Mouse (Mus musculus): ENCODE results near the gene Pde8b.
A peak's percentile ranks its signal among the peaks of the same experiment; 100 is the strongest.

The Pde8b gene

DNA sequence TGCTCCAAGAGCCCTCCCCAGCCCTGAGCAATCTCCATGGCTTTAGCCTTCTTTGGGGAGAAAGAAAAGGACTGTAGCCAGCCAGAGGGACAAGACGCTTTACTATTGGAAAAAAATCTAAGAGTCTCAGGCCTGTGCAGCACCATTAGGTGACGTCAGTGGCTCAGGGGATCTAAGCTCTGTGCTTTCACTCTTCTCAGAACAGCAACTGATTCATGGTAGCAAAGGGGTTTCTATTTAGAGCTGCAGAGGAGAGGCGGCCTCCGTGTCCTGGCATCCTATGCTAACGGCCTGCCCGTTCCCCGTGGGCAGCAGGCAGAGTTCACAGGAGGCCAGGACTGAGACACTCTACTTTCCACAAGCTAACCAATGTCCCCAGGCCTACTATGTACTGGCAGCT lies 169.1 kb downstream of the Pde8b start:
- DNase-seq (ENCODE audit: low spot score): no peak

DNA sequence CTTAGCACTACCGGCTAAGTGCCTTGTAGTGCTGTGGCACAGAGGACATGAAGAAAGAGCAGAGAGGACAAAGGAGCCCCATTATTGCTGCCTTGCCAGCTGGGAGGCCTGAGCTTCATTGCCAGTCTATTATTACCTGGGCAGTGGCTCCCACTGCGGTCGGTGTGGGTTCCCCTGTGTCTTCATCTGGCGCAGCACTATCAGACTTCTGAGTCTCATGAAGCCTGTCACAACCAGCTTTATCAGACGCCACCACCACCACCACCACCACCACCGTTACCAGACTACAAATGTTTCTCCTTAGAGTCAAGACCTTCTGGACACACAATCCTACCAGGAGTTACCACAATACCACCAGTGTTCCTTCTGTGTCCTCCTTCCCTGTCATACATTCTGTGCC lies 171.6 kb downstream of the Pde8b start:
- DNase-seq (ENCODE audit: low spot score): no peak

DNA sequence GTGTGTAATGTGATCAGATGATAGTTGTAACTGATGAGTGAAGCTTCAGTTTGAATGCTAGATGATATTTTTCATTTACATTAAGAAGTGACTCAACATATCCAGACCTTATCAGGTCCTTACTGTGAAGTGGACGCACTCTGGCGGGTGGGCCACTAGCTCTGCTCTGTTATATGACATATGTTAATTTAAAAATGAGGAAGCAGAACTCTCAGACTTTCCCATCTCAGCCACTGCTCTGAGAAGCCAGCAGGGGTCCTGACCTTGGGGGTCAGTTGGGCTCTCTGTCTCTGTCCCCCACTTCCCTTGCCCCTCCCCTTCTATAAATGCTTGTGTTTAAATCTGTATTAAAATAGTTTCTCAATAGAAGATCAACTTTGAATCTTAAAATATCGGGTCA lies 172.4 kb downstream of the Pde8b start:
- DNase-seq (ENCODE audit: low spot score): no peak

DNA sequence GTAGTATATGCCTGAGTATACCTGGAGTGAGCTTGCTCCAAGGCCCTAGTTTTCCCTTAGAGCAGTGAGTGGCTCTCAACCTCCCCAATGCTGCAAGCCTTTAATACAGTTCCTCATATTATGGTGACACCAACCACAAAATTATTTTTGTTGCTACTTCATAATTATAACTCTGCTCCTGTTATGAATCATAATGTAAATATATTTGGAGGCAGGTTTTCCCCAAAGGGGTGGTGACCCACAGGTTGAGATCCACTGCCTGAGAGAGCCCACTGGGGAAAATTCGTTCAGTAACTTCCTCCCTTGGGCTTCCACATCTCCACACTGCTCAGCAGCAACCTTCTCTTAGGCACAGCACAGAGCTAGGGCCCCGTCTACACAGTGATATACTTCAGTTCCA lies 174.0 kb downstream of the Pde8b start:
- no peak for DNase-seq (ENCODE audit: low spot score)

DNA sequence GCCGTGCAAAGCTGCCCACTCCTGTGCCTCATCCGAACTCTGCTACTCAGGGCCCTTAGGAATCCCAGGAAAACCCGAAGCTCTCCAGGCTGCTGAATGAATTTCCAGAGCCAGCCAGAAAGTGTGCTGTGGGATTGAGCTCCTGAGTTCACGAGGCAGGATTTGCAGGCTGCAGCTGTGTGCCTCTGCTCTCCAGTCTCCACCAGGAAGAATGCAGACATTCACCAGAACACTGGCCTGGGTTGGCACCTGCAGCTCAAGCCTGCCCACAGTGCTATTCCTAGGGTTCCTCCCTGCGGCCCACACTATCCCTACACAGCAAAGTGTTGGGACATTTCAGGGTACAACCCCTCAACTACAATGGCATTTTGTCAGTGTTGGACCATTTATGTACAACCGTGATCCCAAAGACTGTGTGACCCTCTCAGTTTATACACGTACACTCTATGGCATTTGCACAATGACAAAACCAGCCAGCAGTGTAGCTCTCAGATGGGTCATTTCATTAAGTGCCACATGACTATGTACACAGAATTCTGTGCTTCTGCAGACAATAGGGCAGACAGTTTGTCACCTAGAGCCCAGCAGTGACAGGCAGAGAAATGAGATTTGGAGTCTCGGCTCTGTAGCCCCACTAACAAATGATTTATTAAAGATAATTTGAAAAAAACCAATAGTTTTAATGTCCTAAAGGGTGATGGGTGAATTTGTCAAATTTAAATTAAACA lies 176.5 kb downstream of the Pde8b start:
- DNase-seq (ENCODE audit: low spot score): no peak

DNA sequence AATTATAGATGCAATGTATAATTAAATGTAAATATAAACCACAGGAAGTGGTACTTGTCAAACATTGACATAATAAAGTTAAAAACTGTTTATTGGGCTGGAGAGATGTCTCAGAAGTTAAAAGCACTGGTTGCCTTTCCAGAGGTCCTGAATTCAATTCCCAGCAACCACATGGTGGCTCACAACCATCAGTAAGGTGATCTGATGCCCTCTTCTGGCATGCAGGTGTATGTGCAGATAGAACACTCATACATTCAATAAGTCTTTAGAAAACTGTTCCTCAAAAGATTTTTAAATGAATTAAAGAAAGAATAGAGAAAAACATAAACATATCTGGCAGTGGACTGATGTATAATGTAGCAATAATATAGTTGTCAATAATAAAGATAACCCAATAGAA lies 179.9 kb downstream of the Pde8b start:
- DNase-seq (ENCODE audit: low spot score): no peak

DNA sequence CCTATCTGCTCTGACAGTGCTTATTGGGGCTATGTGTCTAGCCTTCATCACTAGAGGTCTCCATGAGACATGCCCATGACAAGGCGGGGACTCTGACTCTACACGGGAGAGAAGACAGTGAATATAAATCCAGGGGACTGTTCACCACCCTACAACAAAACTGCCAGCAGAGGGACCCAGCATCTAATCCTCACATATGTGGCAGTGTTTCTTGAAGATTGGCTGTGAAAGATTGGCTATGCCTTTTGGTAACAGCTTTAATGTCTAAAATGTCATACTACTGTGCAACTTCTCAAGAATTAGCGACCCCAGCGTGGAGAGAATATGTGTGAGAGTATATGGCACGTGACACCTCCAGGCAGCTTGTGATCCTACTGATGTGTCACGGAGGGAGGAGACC lies 182.3 kb downstream of the Pde8b start:
- no peak for DNase-seq (ENCODE audit: low spot score)

DNA sequence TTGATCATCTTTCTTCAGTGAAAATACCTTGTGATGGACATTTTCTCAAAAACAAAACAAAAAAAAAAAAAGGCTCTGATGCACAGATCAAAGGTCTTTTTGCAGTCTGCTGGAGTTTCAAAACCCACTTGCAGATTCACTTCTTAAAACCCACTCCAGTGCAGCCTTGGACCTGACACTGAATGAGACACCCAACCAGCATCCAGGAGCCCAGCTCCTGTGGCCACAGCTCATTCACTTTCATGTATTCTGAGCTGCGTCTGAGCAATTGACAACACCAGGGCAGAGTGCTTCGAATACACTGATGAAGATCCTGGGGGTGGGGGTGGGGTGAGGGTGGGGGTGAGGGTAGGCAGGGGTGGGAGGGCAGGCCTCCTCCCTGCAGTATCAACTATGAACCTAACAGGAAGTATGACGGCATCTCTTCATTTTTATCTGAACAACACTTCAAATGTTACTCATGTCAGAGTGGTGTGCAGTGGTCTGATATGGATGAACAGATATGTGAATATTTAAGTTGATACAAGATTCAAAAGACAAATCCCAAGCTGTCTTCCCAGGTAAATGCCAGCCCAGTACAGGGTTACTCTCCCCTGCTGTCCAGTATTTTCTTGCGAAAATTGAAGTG lies 186.6 kb downstream of the Pde8b start:
- DNase-seq (ENCODE audit: low spot score): no peak

DNA sequence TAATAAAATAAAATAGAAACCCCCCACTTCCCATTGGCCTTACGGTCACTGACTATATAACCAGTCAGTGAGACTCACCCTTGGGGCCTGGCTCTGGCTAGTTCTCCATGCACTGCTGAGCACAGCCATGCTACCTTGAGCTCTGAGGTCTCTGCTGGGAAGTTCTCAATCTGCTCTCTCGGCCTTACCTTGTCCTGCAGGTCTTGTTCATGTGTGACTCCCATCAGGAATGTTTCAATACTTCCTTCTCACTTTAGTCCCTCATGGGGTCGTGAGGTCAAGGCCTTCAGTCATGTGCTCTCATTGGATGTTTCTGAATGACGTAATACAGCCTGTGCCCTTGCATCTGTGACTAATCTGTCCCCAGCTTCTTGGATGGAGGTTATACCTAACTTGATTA lies 191.3 kb downstream of the Pde8b start:
- no peak for DNase-seq (ENCODE audit: low spot score)

DNA sequence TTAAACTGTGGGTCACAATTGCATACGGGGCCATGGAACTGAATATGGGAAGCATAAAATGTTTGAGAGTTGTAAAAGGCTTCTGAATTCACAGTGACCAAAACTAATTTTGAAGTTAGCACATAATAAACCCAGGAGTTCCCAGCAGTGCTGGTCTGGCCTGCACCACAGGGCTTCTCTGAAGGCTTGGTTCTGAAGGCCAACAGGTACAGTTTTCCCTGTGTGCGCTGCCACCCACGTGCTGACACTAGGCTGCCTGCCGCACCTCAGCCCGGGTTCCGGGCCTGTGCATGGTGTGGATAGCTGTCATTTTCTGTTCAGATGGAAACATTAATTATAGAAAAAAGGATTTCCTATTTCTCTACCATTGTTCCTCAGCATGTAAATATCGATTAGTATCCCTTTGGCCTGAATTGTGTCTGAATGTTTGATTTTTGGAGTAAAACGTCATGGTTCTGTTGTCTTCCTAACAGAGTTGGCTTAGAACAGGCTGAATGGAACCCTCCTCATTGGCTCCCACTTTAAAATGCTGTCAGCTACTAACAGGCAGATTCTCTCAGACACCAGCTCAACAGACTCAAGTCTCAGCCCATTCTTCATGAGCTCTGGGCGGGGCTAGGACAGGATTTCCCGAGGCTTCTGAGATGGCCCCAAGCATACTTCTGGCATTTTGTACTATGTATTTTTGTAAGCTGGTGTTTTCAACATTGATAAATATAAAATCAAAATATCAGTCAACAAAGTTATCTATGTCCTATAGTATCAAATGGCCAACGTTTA lies 193.4 kb downstream of the Pde8b start:
- no peak for DNase-seq (ENCODE audit: low spot score)

DNA sequence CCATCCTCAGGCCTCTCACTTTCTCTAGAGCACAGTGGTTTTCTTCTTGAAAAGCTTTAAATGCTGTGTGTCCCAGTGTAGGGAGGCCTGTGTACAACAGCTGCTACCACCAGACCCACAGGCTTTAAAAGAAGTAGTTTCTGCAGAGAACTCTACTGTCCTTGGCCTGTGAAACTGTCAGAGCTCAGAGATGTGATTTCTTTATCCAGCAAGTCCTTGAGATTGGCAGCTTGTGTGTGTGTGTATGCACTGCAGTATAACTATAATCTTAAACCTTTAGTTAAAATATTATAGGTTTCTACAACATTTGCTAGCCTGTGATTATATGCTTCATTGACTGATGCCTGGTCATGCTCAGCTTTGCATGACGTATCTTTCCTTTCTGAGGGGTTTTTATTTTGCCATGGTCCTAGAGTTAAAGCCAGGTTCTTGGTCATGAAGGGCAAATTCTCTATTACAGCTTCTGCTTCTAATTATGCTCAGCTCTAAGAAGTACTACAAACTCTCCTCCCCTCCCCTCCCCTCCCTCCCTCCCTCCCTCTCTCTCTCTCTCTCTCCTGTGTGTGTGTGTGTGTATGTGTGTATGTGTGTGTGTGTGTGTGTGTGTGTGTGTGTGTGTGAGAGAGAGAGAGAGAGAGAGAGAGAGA lies 194.3 kb downstream of the Pde8b start:
- DNase-seq (ENCODE audit: low spot score): no peak

DNA sequence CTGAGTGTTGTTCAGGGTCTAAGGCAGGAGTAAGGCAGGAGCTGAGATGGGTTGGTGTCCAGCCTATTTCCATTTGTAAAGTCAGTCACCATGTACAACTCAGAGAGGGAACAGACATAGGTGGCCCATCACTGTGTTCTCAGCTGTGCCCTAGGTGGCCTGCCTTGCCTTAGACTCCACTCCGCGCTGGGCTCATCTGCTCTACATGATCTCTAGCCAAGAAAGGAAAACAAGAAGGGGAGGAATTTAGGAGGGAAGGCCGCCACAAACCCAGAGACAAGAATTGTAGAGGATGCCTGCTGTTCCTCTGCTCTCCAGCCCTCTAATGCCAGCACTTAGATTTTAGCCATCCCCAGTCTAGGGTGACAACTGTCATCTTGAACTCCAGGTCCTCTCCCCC lies 197.7 kb downstream of the Pde8b start:
- no peak for DNase-seq (ENCODE audit: low spot score)

DNA sequence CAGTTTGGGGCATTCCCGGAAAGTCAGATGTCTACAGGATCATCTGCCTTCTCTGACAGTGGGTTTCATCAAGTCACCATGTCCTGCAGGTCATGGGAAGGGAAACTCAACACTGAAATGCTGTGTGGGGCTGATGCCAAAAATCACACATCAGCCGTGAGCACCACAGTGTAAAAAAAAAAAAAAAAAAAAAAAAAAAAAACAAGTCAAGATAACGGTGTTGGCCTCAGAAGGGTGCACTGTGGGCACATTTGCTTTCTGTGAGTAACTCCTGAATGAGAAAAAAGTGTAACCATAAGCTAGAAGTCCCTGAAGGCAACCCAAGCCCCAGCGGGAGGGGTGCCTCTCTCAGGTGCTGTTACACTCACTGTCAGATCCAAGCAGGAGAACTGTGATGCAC lies 199.7 kb downstream of the Pde8b start:
- DNase-seq (ENCODE audit: low spot score): no peak

DNA sequence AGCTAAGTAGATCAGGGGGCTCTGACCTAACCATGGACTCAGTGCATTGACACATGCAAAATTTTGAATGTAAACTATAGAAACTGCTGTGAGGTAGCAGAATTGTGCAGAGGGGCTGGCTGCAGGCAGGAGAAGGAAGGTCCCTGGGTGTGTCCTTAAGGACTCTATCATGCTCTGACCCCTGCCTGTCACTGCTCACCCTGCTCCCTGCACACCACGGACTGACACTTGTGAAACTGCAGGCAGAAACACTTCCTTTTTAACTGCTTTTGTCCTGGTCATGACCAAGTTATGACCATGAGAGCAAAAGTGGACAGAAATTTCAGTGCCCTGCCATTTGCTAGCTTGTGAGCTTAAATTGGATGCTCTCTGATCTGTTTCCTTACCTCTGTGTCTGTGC lies 206.0 kb downstream of the Pde8b start:
- DNase-seq (ENCODE audit: low spot score): no peak

DNA sequence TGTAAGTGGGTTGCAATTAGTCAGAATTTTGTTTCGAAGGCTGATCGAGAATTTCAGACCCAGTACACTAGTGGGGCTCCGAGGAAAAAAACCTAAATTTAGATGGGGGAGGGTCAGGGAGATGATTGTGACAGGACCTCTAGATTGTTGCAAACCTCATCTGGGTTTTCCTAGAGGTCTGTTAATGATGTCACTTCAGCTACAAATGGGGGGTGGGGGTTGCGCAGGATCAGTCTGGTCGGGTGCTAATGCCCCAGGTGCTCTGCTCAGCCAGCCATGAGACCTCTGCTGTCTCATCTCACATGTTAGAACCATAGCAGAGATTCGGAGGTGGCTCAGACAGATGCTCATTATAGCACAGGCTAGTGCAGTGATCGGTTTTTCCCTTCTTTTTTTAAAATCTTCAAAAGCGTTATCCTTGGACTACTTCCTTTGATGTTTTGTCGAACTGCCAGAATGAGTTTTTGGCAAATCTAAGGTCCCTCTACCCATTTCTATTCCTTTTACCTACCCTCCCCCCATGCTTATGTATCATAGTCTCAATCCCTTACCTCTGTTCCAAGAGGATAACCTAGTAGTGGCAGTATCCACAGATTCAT lies 209.9 kb downstream of the Pde8b start:
- no peak for DNase-seq (ENCODE audit: low spot score)

DNA sequence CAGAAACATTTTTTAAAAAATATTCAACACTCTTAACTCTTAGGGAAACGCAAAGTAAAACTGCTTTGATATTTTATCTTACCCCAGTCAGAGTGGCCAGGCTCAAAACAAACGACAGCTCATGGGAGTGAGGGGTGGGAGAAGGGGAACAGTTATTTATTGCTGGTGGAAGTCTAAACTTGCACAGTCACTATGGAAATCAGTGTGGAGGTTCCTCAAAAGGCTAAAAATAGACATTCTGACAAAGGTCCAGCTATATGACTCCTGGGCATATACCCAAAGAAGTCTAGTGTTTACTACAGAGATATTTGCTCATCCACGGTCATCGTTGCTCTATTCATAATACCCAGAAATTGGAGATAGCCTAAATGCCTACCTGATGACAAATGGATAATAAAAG lies 211.9 kb downstream of the Pde8b start:
- no peak for DNase-seq (ENCODE audit: low spot score)

DNA sequence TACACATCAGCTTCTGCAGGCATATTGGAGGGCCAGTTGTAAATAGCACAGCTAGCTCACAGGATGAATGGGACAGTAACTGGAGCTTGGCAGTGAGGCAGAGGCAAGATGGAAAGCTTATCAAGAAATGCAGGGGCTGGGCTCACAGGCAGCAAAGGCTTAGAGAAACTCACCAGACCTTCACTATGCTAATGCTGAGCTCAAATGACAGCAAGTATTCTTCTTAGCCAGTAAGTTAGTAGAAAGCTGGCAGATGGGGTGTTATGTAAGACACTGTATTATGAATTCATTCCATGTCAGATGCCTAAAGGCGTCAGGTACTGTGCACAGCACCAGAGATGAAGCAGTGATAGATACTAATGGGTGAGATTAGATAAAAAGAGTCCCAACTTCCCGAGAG lies 215.4 kb downstream of the Pde8b start:
- DNase-seq (ENCODE audit: low spot score): no peak

DNA sequence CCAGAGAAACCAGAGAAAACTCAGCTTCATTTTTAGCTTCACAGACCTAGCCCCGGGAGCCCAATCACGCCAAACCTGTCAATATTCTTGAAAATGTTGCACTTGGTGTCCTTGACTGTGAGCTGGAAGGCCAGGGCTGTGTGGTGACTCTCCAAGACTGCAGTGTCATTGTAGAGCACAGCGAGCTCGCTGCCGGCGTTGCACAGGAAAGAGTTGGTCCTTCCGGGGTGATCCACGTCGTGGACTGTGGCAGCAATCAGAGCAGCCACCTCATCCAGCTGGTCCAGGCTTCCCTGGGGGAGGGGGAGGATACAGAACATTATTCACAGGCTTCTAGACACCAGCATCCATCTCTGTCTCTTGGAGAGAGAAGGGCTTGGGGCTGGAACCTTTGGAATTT lies 216.0 kb downstream of the Pde8b start:
- peak; percentile 12 for DNase-seq (ENCODE audit: low spot score)

DNA sequence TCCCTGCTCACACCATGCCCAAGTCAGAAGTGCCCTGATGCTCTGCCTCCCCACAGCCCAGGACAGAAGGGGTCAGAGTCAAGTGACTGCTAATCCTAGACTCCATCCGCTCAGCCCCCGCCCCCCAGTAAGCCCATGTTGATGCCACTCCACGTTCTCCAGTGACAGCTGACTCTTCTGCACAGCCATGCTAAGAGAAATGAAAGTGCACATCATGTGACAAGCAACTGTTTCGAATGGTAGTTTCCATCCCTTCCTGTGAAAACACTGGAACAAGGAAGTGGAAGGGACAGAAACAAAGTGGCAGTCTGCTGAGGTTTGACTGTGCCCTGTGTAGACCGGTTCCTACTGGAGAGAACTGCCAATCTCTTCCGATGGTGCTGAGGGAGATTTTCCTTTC lies 217.2 kb downstream of the Pde8b start:
- DNase-seq (ENCODE audit: low spot score): no peak

DNA sequence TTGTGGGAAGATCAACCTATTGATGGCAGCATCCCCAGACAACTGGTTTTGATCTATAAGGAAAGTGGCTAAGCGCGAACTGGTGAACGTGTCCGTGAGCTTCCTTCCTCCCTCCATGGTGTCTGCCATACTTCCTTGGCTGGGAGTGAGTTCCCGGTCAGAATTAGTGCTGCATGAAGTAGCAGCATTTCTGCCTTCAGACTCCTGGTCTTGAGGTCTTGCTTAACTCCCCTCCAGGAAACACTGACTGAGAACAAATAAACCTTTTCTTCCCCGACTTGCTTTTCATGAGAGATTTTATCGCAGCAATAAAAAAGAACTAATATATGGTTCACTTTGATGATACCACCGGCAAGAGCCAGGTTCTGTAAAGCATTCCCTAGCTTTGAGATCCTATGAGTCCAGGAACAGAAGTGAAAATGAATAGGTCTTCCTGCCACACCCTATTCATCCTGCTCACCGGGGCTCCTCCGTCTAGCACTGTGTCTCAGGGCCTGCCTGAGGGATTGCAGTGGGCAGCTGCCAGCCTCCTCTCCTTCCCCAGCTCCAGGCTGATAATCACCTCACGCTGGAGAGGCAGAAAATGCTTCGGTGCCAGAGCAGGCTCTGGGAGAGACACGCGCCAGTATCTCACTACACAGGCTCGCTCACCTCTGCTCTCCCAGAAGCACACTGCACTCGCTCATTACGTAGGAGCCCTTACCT lies 217.9 kb downstream of the Pde8b start:
- no peak for DNase-seq (ENCODE audit: low spot score)

DNA sequence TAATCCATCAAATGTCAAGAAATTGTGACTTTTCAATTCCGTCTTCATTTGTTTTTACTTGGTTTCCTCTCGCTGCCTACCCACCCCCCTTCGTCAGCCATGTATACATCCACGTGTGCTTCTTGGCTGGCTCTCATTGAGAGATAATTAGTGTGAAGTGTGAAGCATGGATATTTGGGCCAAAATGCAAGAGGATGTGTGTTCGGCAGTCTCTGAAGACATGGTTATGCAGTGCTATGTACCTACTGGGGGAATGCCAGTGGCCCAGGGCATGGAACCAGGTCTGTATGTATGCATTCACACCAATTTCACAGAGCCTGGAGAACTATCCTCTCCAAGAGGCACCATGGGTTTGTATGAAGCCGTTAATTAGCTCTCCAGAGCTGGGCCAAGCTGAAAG lies 219.3 kb downstream of the Pde8b start:
- DNase-seq (ENCODE audit: low spot score): no peak

DNA sequence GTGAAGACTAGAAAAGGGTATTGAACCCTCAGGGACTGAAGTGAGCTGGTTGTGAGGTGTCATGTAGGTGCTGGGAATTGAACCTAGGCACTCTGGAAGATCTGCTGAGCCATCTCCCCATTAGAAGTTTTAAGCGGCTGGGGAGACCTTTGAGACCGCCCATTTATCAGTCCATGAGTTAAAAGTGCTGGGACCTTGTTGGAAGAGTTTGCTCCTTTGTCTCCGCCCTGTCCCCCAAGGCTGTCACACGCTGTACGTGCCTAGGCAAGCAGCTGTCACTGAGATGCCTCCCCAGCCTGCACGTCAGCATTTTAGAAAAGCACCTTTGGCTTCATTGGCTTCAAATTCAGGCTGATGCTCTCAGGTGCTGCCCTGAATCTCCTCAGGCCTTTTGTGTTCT lies 229.9 kb downstream of the Pde8b start:
- no peak for DNase-seq (ENCODE audit: low spot score)
